In genomic region chr6:98947486-98948152, GRCm38 (mm10) we compare ENCODE assay signal across 12 mouse cellular contexts.
DNase-seq lines count a peak whose midpoint lies in the region; ATAC-seq and TF ChIP-seq lines count a peak whose summit lies in the region.
"Had no signal": no experiment of that assay in that cellular context is flagged by ENCODE, and none has a peak within 500 bp of the region (broad histone marks: within the 10 kb centered on the region; RNA-seq: fewer than 3 reads in every experiment).

No protein-coding gene starts in this region.

- no peaks in the 10 kb centered on the region for H3K27me3 ChIP-seq in heart, adult 2 months (ENCODE audit: control insufficient read depth, insufficient read depth, low read length)
- no peaks in the 10 kb centered on the region for H3K27me3 ChIP-seq in midbrain, embryonic 12.5 days
- no peaks in the 10 kb centered on the region for H3K27me3 ChIP-seq in midbrain, embryonic 11.5 days (ENCODE audit: control insufficient read depth, insufficient read depth, low read length)
- 0 out of 2 replicates have a peak, but pooled peaks cover 2% of the 10 kb centered on the region for H3K27me3 ChIP-seq in forebrain, embryonic 16.5 days (replicated peaks; ENCODE audit: control insufficient read depth, insufficient read depth, low read length)
- no peaks in the 10 kb centered on the region for H3K27me3 ChIP-seq in stomach, embryonic 14.5 days (ENCODE audit: control insufficient read depth, insufficient read depth, low read length)
- H3K27me3 ChIP-seq: embryonic facial prominence, embryonic 13.5 days had no signal

- peaks cover 5% of the 10 kb centered on the region for H3K36me3 ChIP-seq in heart, adult 2 months (ENCODE audit: control insufficient read depth, insufficient read depth, low read length)
- H3K36me3 ChIP-seq in midbrain, embryonic 12.5 days, result peaks cover 4% of the 10 kb centered on the region; the same call in 1 of the 2 replicates
- no peaks in the 10 kb centered on the region; the same call in 1 of the 2 replicates for H3K36me3 ChIP-seq in midbrain, embryonic 11.5 days (ENCODE audit: control insufficient read depth, insufficient read depth, low read length)
- H3K36me3 ChIP-seq in forebrain, embryonic 16.5 days (ENCODE audit: control insufficient read depth, insufficient read depth), result no peaks in the 10 kb centered on the region
- H3K36me3 ChIP-seq in stomach, embryonic 14.5 days (ENCODE audit: control insufficient read depth, insufficient read depth, low read length), result peaks cover 23% of the 10 kb centered on the region; the same call in 1 of the 2 replicates

- H3K79me2 ChIP-seq in heart, adult 2 months (replicated peaks; ENCODE audit: control insufficient read depth, insufficient read depth, low read length), result no peaks in the 10 kb centered on the region

- intact Hi-C loops in heart, adult 2 months (cut with DNase I), result no loop called here

- no peak for TF ChIP-seq CTCF in heart, adult 2 months (IDR thresholded peaks at IDR 0.05)

- ATAC-seq in midbrain, embryonic 12.5 days (ENCODE audit: low FRiP score, low read depth), result no peak
- no peak for ATAC-seq in midbrain, embryonic 11.5 days (ENCODE audit: low FRiP score)
- peak; percentile 73 for ATAC-seq in forebrain, embryonic 16.5 days
- ATAC-seq in stomach, embryonic 14.5 days (ENCODE audit: insufficient number of reproducible peaks, insufficient read depth, low FRiP score, low read depth), result no peak

- H3K4me2 ChIP-seq in midbrain, embryonic 12.5 days (replicated peaks), result no peak overlapping the region
- no peak overlapping the region for H3K4me2 ChIP-seq in midbrain, embryonic 11.5 days
- H3K4me2 ChIP-seq in forebrain, embryonic 16.5 days (ENCODE audit: low read length), result no peak overlapping the region
- H3K4me2 ChIP-seq in stomach, embryonic 14.5 days (replicated peaks; ENCODE audit: low read depth, low read length), result no peak overlapping the region
- H3K4me2 ChIP-seq: embryonic facial prominence, embryonic 13.5 days had no signal

- TF ChIP-seq POLR2A in heart, adult 2 months (IDR thresholded peaks at IDR 0.05; ENCODE audit: insufficient read depth, low read depth, low read length), result no peak

- 73% methylated on average over 11 of the region's 11 CpGs for WGBS in heart, adult 2 months
- 65% methylated on average over 11 of the region's 11 CpGs for WGBS in midbrain, embryonic 12.5 days
- WGBS in midbrain, embryonic 11.5 days, result 76% methylated on average over 11 of the region's 11 CpGs
- 18% methylated on average over 11 of the region's 11 CpGs for WGBS in forebrain, embryonic 16.5 days
- 62% methylated on average over 11 of the region's 11 CpGs for WGBS in stomach, embryonic 14.5 days

- H3K4me1 ChIP-seq in heart, adult 2 months (ENCODE audit: control insufficient read depth, insufficient read depth, low read length), result peaks cover 5% of the 10 kb centered on the region
- H3K4me1 ChIP-seq in midbrain, embryonic 12.5 days, result peaks cover 32% of the 10 kb centered on the region
- H3K4me1 ChIP-seq in midbrain, embryonic 11.5 days (ENCODE audit: control insufficient read depth, insufficient read depth, low read length), result peaks cover 6% of the 10 kb centered on the region
- H3K4me1 ChIP-seq in forebrain, embryonic 16.5 days (replicated peaks; ENCODE audit: control insufficient read depth, insufficient read depth, low read length), result peaks cover 28% of the 10 kb centered on the region
- H3K4me1 ChIP-seq in stomach, embryonic 14.5 days (ENCODE audit: control insufficient read depth, insufficient read depth, low read length), result peaks cover 57% of the 10 kb centered on the region

- DNase-seq in heart, adult 11 months, result peak; percentile 88
- no peak for DNase-seq in heart, adult 2 months
- DNase-seq in midbrain, embryonic 11.5 days (ENCODE audit: low spot score, missing footprints), result no peak
- no peak for DNase-seq in thymus, postnatal 36 days
- no peak for DNase-seq in liver
- DNase-seq: kidney, postnatal 36 days; thymus, postnatal 14 days had no signal

- no peak overlapping the region for H3K4me3 ChIP-seq in heart, adult 2 months
- no peak overlapping the region for H3K4me3 ChIP-seq in midbrain, embryonic 12.5 days
- no peak overlapping the region for H3K4me3 ChIP-seq in midbrain, embryonic 11.5 days (ENCODE audit: low read depth, low read length)
- no peak overlapping the region for H3K4me3 ChIP-seq in forebrain, embryonic 16.5 days (replicated peaks; ENCODE audit: low read length)
- H3K4me3 ChIP-seq in stomach, embryonic 14.5 days (ENCODE audit: low read depth, low read length), result no peak overlapping the region
- H3K4me3 ChIP-seq: embryonic facial prominence, embryonic 13.5 days had no signal

- no peak overlapping the region for H3K9ac ChIP-seq in heart, adult 2 months (ENCODE audit: low read depth, low read length)
- H3K9ac ChIP-seq in midbrain, embryonic 12.5 days (replicated peaks), result no peak overlapping the region
- H3K9ac ChIP-seq in midbrain, embryonic 11.5 days (ENCODE audit: low read length), result no peak overlapping the region
- H3K9ac ChIP-seq in forebrain, embryonic 16.5 days (replicated peaks; ENCODE audit: low read depth, low read length), result no peak overlapping the region
- no peak overlapping the region for H3K9ac ChIP-seq in stomach, embryonic 14.5 days (replicated peaks; ENCODE audit: low read depth, low read length)
- H3K9ac ChIP-seq: embryonic facial prominence, embryonic 13.5 days; liver, embryonic 14.5 days had no signal

- TF ChIP-seq EP300 in heart, adult 2 months (IDR thresholded peaks at IDR 0.05; ENCODE audit: insufficient read depth, low read depth, low read length), result no peak

- H3K27ac ChIP-seq in heart, adult 2 months, result no peak overlapping the region
- H3K27ac ChIP-seq in midbrain, embryonic 12.5 days (replicated peaks), result 0 out of 2 replicates have a peak overlapping the region, but pooled peaks have one; percentile 10
- no peak overlapping the region for H3K27ac ChIP-seq in midbrain, embryonic 11.5 days (ENCODE audit: low read depth, low read length)
- no peak overlapping the region for H3K27ac ChIP-seq in forebrain, embryonic 16.5 days (ENCODE audit: low read length)
- H3K27ac ChIP-seq in stomach, embryonic 14.5 days (ENCODE audit: low read length), result peak overlapping the region; percentile 72
- H3K27ac ChIP-seq: liver, embryonic 14.5 days had no signal

- H3K9me3 ChIP-seq in midbrain, embryonic 12.5 days, result no peaks in the 10 kb centered on the region
- H3K9me3 ChIP-seq in midbrain, embryonic 11.5 days (ENCODE audit: control insufficient read depth, low read length), result no peaks in the 10 kb centered on the region
- no peaks in the 10 kb centered on the region for H3K9me3 ChIP-seq in forebrain, embryonic 16.5 days (ENCODE audit: control insufficient read depth, low read length)
- H3K9me3 ChIP-seq in stomach, embryonic 14.5 days (ENCODE audit: control insufficient read depth, low read depth, low read length), result no peaks in the 10 kb centered on the region
- H3K9me3 ChIP-seq: embryonic facial prominence, embryonic 13.5 days had no signal

Comparison
In these comparisons a context has a peak if more than half of its experiments do, and no peak if none do; other contexts are left out.
1. H3K27ac ChIP-seq: peak in midbrain, embryonic 12.5 days (single experiment) and stomach, embryonic 14.5 days (single experiment); none in heart, adult 2 months (single experiment), midbrain, embryonic 11.5 days (single experiment) and forebrain, embryonic 16.5 days (single experiment).